Mouse (Mus musculus) layer of hippocampus, adult 9-10 months (tissue): ENCODE data around the gene Esp1.
"Not testable (repeated sequence)": the region's sequence is repeated elsewhere in the genome, so short reads cannot be mapped to it uniquely, and the experiment has no call there.

ENCODE experiments used
- DNase-seq: peaks from one replicate; pipeline ENCODE4 v3.0.0; 2022; ENCODE audit warnings: low spot score

Gene Esp1

DNA sequence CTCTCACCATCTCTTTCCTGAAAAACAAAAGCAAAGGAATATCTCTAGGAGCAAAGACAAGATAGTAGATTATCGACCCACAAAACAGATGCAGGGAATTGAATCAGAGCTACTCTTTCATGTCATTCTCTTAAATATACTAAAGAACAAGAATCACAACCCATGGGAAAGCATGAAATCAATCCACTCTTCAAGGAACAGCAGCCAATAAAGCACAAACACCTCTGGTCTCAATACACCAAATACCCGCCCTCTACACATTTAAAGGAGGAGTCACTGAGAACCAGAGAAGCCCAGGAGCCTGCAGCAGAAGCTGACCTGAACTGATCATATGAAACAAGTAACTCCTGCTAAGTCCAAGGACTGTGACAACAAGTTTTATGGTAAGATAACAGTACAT lies at the start of gene Esp1:
Esp1 (plus strand) TSS at position 301 of the 400 bp plus-strand sequence.
- no peak for DNase-seq

- no peak for DNase-seq
Measured at GRCm38 (mm10) chr17:40716273-40716672, 10.6 kb upstream of the Esp1 start.

DNA sequence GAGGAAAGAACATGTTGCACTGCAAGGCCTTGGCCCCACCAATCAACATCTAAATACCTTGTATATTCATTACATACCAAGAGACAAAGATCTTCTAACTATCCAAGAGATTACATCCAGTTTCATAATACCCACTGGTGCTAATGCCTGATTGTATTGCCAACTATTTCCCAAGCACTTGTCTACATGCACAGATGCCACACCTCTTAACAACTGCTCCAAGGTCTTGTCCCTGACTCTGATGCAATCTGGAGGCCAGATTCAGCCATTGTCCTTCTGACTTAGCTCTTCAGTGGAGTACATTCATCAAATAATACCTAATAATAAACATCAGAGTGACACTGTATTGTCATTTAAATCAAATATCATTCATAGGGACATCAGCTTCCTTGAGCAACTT lies 9.9 kb upstream of the Esp1 start:
- DNase-seq, result not testable (repeated sequence)

DNA sequence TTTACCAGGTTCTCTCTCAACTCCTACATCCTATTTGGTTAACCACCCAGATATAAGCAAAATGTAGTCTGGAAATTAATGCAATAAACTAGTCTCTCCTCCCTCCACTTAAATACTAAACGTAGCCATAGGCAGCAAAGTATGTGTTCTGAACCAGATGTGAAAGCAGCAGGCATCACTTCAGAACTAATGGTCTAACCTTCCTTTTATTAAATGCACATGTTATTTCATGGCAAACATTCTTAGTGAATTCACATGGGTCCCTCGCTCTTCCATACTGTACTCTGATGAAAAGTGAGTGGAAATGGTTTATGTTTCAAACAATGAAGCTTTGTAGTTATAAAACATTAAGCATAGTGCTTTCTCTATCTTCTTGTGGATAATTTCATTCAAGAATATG lies 4.4 kb downstream of the Esp1 start:
- DNase-seq, result no peak

GRCm38 (mm10) chr17:40731724-40732123 lies 4.8 kb downstream of the Esp1 start:
- no peak for DNase-seq

GRCm38 (mm10) chr17:40763662-40764061 lies 36.7 kb downstream of the Esp1 start:
- no peak for DNase-seq

- DNase-seq, result no peak
Measured at GRCm38 (mm10) chr17:40767120-40767519, 40.2 kb downstream of the Esp1 start.
